Mouse (Mus musculus): ENCODE data around the gene Mdfic.

Gene Mdfic

DNA sequence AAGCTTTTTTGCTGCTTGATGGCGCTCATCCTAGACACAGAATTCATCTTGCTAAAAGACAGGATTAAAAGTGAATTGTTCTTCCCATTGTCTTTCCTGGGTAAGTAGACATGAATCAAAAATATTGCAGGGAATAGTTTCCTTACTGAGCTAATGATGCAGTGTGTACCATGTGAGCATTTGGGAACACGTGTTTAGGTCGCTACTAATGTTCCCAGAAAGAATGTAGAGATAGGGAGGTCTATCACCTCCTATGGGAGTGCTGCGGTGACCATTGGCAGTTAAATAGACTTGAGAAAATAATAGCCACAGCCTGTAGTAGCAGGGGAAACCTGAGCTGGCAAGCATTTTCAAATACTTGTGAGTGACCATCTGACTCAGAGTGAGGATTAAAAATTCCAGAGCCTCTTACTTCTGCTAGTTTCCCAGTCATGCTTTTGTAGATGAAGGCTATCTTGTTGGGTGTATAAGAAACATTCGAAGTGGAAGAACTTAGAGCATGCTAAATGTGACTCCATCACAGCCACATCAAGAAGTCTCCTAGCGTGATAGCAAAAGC, 22.2 kb downstream of the Mdfic start:
- DNase-seq = no peak

DNA sequence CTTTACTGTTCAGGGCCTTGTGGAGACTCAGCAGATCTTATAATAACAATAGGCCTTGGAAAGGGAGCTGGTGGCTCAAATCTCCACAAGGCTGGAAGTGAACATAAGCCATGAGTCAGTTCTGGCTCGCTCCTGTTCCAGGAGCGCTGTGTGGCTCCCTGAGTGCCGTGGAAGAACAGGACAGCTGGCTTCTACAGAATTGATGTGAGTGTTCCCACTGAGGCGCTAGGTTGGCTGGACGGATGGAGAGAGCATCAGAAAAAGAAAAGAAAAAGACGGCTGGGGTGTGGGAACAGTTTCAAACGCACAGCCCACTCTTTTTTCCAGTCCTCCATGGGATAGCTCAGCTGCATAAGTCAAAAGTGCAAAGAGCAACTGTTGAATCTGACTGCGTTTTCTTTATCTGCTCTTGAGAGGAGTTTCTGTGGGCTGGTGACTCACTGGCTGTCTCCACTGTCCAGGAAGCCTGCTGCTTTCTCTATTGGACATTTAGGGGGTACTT, 22.9 kb downstream of the Mdfic start:
- no peak for DNase-seq

DNA sequence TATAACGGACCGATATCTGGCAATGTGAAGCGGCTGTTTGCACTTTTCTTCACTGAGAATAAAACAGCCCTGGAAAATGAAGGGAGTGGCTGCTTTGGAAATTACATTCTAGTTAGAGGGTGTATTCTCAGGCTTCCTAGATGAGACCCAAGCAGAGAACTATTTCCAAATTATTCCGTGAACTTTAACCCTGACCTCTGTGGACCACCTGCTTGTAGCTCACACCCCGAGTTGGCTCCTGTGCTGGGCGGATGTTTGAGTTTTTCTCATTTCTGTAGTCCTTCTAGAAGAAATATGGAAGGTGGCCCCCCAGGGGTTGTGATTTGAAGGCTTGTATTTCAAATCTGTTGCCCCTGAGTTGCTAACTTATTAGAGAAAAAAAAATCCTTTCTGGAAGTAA, 23.3 kb downstream of the Mdfic start:
- no peak for DNase-seq

DNA sequence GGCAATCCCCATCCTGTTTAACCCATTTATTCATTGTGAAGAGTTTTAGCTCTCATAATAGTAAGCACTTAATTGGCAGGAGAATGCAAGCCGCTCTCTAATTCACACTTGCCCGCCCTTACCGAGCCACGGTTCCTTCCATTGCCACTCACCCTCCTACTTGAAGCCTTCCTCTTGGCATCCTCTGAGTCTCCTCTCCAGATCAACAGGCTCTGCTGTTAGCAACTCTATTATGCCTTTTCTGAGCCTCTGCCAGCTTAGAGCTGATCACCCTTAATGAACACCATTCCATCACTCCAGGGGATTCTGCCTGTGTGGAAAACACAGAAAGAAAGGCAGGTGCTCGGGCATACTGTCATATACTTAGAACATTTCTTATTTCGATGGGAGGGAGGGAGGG, 24.9 kb downstream of the Mdfic start:
- DNase-seq = no peak

DNA sequence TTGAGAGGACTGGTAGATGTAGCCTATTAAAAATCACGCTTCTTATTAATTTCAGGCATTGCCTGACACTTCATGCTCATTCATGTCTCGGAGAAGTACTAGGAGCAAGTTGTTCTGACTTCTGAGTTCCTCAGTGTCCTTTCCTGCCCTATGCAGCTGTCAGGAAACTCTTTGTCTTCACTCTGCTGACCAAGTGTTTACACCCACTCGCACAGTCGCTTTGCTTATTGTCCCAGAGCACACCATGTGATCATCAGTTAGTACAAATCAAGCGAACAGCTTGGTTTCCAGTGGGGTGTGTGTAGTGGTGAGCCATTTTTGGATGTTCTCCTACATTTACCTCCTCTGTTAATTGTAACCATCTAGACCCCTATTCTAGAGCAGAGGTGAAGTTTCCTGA, 25.4 kb downstream of the Mdfic start:
- DNase-seq = peak; percentile 38

DNA sequence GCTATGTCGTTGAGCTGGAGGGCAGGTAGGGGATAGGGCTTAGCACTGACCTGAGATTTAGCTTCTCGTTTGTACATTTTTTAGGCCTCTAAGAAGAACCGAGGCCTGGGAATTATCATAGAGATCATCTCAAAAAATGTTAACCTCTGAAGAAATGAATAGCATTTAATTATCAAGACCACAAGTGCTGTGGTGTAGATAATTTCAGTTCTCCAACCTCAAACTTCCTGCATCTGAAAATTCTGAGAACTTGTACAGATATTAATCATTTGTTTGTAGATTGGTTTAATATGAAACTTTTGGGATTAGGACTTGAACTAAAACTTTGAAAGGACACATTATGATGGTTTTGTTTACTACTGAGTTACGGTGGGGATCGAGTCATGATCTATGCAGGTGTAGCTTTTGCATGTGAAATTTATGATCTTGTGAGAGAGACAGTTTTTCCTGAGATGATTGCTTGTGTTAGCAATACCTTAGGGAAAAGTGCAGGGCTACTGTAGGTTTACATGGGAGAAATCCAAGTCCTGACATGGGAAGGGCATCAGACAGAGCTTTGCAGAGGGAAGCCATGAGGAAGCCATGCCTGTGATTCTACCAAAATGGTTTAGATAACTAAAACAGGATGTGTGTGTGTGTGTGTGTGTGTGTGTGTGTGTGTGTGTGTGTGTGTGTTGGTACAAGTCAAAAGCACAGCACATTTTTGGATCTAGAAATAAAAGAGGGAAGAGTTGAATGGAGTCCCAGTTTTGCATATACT, 27.1 kb downstream of the Mdfic start:
- no peak for DNase-seq

DNA sequence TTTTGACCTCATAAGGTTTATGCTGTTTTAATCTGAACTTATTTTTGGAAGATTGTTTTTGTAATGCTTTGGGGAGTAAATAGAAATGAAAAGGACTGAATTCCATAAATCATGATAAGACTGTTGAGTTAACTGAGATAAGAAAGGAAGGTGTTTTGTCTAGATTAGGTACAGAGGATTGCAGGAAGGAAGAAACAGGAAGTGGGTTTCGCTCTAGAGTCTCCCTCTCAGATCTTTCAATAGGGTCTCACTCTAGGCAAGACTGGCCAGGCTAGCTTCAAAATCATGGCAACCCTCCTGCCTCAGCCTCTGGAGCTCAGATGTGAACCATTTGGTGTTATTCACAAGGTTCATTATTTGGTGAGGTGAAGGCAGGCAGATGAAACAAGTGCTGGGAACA, 27.8 kb downstream of the Mdfic start:
- DNase-seq = no peak

DNA sequence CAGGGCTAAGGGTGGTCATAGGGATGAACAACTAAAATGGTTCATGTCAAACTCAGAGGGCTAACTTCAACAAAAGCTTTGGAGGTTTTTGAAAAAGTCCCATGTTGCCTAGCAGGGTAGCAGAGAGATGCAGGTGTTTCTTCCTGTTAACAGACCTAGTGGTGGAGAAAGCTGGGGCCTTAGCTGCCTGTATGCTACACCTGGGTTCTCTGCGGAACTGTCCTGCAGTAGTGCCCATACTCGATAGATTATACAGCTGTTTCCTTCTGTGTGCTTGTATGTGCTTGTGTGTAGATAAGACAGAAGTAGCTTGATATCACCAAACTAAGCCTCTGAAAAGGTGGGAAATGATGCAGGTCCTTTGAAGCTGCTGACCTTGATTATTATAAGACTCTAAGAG, 28.5 kb downstream of the Mdfic start:
- no peak for DNase-seq

DNA sequence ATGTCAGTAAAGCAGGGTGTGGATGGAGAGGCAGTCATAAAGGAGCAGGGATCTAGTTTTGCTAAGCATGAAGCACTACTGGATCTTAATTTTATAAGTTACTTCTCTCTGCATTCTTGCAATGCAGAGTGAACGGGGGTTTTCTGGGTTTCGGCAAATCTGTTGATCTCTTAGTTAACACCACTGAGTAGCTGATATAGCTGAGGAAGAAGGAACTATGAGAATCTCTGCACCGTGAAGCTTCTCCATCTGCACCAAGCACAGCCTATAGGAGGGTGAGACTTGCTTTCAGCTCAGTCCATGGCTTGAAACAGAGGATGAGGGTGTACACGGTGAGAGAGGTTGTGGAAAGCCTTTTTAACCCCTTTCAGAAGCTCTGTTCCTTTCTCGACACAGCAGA, 29.6 kb downstream of the Mdfic start:
- DNase-seq = no peak

DNA sequence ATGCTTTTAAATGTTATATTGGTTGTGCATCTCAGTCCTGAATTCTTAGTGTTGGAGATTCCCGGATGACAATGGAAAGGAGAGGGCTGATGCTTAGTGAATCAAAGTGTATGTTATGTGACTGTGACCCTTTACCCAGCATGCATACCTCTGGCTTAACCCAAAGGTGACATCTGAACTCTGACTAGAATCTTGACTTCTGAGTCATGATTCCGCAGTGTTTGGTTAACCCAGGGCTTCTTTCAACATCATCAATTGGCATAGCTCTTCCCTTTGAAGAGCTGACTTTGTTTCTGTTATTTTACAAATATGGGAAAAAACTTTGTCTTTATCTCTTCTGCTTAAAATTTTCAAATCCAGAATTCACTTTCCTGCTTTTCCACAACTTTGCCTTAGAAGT, 30.9 kb downstream of the Mdfic start:
- DNase-seq = no peak

DNA sequence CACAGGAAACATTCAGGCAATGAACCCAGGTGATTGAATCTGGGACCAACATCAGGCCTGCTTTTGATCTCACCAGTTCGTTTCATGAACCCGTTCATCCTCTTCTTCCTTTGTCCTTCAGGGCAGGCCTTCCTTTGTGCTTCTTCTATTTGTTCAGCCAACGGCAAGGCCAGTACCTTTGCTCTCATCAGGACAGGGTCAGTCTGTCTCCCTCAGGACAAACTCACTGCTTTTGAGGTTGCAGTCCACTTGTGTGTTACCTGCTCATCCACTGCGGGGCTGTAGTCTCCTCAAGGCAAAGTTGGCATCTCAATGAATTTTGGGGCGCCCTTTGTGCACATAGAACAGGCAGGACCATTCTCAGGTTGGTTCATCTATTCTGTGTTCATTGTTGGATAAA, 31.7 kb downstream of the Mdfic start:
- no peak for DNase-seq

DNA sequence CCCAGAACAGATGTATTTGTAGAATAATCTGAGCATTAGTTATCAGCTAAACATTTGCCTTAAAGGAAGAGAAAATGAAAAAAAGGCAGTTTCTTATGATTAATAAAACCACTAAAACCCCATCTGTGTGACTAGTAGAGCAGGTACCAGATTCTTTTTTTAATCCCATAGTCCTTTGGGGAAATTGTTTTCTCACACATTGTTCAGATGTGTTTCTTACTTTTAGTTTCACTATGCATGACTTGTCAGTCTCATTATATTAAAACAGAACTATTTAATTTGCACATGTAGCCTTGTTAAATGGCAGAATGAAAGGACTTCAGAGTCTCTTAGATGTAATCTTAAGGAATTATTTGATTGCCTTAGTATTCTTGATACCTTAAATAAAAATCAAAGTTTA, 32.7 kb downstream of the Mdfic start:
- no peak for DNase-seq

DNA sequence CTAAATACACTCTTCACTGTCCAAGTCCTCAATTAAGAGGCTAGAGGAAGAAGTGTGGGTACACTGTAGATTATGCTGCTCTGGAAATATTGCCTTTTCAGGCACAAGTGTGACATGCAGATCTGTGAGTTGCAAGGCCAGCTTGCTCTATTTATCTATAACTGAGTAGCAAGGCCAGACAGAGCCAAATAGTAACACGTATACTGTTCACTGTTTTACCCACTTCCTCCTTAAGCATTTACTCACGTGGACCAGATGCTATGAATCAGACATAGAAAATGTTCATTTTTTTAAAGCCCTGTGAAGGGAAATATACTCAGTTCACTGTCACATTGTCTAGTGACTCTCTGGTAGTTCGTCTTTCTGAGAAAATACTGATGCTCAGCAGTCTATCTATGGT, 37.9 kb downstream of the Mdfic start:
- DNase-seq = no peak

DNA sequence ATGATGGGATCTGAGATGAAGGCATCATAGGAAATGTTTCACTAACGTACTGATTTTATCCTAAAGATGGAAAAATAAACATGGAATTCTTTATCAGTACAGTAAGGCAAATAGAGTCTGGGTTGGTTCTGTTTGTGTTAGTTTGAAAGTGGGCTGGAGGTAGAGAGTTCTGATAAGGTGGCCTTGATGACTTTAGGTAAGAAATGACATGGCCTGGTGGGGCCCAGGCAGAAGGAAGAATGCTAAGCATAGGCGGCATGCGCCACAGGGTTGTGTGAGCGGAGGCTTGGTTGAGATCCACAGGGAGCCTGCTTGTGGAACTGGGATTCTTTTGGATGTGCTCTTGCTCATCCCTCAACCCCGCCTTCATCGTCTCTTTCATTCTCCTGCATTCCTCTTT, 40.3 kb downstream of the Mdfic start:
- no peak for DNase-seq

DNA sequence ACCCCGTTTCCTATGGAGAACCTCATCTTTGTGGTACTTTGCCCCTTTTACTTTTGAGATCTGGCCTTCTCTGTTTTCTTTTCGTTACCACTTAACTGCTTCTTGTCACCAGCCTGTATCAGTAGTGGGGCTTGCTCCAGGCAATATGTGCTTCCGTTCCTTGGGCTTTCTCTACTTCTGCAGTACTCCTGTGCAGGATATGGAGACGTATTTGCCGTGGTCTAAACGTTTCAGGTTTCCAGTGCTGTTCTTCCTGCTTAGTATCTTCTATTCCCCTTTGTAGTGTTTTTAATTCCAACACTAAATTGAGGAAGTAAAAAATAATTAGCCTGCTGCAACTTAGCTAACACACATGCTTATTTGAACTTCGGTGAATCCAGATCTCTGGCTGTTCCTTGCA, 43.6 kb downstream of the Mdfic start:
- no peak for DNase-seq

DNA sequence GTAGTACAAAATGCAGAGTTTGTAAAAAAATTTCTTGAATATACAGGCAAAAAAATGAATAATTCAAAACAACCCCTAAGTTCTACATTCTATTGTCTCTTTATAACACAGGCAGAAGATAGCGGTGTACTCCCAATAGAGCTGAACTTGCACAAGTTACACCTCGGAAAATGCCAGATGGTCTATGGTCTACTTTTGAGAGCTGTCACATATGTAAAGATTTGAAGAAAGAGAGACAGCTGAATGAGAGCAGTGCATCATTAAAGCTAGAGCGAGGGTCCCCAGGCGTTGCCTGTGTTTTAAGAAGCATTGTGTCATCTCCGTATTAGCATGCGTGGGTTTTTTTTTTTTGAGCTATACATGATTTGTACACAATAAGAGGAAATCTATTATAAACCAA, 47.0 kb downstream of the Mdfic start:
- no peak for DNase-seq

DNA sequence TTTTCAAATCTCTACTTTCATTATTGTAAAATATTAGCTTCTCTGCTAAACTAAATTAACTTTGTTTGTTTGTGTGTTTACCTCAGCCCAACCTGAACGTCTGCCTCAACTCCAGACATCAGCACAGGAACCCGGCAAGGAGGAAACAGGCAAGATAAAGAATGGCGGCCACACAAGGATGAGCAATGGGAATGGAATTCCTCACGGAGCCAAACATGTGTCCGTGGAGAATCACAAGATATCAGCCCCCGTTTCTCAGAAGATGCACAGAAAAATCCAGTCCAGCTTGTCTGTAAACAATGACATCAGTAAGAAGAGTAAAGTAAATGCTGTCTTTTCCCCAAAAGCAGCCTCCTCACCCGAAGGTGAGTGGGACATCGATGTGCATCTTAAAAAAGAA, 49.7 kb downstream of the Mdfic start:
- no peak for DNase-seq

DNA sequence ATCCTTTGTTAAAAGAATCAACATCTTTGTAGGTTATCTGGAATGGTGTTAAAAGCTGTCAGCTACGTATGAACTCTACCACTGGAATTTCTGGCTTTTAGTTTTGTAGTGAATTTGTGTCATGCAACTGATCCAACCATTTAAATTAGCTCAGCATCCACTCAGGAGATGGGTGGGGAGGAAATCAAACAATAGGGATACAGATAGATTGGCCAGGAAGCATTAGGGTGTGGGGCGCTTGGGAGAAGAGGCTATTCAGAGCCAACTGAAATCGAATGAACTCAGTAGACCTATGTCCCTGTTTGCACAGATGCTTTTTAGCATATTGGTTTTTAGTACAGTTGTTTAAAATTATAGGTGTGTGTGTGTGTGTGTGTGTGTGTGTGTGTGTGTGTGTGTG, 56.6 kb downstream of the Mdfic start:
- peak; percentile 41 for DNase-seq

DNA sequence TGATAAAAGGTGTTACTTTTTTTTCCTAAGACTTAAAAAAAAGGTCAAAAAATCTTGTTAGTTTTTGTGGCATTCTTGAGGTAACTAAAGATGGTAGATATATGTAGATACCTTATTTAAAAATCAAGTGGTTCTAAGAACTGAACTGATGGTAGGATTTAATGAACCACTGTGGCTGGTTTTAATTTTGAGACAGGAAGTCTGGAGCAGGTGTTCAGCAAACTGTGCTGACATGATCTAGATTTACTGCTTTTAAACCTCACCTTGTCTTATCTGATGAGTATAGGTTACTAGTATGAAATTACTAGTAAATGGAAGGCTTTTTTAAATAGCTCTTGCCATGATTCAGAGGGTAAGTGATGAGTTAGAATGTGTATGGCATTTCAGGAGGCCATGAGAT, 59.7 kb downstream of the Mdfic start:
- no peak for DNase-seq

DNA sequence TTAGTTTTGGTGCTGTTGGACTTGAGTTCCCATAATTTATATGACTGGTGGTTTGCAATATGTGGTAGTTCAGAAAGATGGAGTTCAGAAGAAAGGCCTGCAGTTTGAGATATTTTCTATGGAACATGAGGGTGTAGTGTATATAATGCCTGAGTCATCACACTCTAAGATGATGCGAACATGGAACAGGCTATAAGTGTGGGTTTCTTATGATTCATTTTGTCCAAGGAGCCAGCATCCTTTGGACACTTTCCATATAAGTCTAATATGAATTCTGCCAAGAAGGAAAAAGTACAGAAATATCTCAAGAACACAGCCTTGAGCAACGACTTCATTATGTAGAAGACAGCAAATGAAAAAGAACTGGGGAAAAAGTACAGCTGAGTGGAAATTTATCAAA, 60.2 kb downstream of the Mdfic start:
- no peak for DNase-seq

DNA sequence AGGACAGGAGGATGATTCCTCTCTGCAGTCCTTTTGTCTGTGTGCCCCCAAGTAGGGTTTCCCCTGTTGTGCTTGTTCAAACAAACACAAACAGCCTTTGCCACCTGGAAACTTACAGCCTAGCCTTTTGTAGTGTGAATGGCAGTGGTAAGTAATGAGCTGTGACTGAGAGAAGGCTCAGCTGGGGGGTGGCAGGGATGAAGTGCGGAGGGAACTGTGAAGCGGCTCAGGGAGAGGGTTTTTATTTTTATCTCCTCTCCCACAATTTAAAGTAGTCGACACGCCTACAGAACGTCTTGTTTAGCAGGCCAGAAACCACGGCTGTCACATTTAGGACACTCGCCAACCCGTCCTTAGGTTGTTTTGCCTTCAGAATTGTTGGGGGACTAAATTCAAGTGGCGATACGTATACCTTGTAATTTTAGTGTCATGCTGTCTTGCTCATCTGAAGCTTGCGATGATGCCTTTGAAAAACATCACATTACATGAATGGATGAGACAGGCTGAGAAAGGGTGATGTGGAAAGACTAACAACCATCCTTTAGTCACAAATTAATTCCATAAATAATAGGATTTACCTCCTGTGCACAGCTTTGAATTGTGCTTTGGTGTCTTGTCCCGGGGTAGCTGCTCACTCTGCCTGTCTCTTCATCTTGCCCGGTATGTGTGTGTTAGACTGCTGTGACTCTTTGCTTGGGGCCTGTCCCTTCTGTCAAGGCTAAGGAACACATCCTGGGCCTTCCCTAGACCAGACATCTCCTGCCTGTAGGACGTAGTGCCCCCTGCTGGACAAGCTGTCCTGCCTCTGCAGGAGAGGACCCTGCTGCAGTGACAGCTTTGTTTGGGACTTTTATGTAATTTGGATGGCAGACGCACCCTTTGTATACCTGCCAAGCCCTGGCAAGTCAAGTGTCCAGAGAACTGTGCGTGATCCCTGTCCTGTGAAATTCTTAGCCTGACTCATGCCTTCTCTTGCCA, 69.4 kb downstream of the Mdfic start:
- peak; percentile 72 for DNase-seq

DNA sequence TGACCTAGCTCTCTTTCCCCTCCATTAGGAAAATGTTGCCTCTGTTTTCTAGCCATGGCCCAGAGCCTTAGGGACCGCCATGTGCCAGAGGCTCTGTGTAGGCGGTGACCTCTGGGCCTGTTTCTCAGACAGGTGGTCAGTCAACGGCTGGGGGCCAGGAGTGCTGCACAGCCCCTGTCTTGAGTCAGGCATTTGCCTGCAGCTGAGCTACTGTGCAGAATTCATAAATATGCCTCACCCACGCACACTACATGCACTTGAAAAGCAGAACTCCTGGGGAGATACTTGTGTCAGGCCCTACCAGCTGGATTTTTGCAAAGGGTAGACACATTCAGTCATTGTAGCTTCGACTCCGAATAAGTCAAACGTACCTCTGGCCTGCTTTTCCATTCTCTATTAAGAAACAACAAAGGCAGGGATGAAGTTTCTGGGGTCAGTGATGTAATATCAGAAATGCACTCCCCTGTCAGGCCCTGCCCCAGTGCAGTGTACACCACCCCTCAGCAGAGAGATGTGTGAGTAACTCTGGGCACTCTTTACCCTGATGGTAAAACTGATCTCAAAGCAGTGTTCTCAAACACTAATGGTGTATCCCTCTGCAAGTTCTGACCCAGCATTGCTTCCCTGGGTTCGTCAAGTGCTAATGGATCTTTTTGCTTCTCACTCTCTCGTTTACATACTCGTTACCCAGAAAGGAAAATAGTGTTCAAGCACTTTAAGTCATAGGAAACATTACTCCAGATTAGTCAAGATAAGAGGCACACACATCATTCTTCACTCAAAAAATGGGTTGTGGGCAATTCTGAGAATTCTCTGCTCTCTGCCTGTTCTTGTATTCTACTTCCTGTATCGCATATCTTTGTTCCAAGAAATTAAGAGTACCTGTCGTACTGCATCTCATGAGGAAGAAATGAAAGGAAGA, 72.5 kb downstream of the Mdfic start:
- DNase-seq = no peak
